ENCODE assay signal across 21 mouse cellular contexts in genomic region chr9:110419511-110420112, GRCm38 (mm10). TPM values are rescaled to one million over a fixed set of nuclear protein-coding genes. Genes with fewer than 3 reads are reported as not detected.
DNase-seq lines count a peak whose midpoint lies in the region; ATAC-seq and TF ChIP-seq lines count a peak whose summit lies in the region.
"Had no signal": no experiment of that assay in that cellular context is flagged by ENCODE, and none has a peak within 500 bp of the region (broad histone marks: within the 10 kb centered on the region; RNA-seq: fewer than 3 reads in every experiment).

Gene Ngp, plus strand, starts transcription at chr9:110419747.

- ATAC-seq in liver, postnatal 0 days, result peak; percentile 21; the same call in 1 of the 2 replicates
- ATAC-seq in midbrain, embryonic 13.5 days, result no peak
- ATAC-seq: forebrain, embryonic 16.5 days had no signal

- TF ChIP-seq EP300 in liver, postnatal 0 days (IDR thresholded peaks at IDR 0.05; ENCODE audit: low read depth), result 0 out of 2 replicates have a peak, but pooled peaks have one; percentile 36

- no peaks in the 10 kb centered on the region for H3K4me1 ChIP-seq in thymus, adult 2 months (replicated peaks; ENCODE audit: control insufficient read depth, insufficient read depth, low read length)
- H3K4me1 ChIP-seq in liver, postnatal 0 days (ENCODE audit: insufficient read depth), result peaks cover 5% of the 10 kb centered on the region
- H3K4me1 ChIP-seq in midbrain, embryonic 13.5 days (replicated peaks), result no peaks in the 10 kb centered on the region
- H3K4me1 ChIP-seq: hindbrain, embryonic 13.5 days; limb, embryonic 15.5 days had no signal

- no peaks in the 10 kb centered on the region for H3K27me3 ChIP-seq in thymus, adult 2 months (ENCODE audit: control insufficient read depth, insufficient read depth, low read length)
- H3K27me3 ChIP-seq in liver, postnatal 0 days (ENCODE audit: insufficient read depth, low read length), result no peaks in the 10 kb centered on the region
- no peaks in the 10 kb centered on the region for H3K27me3 ChIP-seq in midbrain, embryonic 13.5 days
- H3K27me3 ChIP-seq: hindbrain, embryonic 13.5 days; limb, embryonic 15.5 days had no signal

- TF ChIP-seq POLR2A in thymus, adult 2 months (IDR thresholded peaks at IDR 0.05; ENCODE audit: control insufficient read depth, extremely low read depth, insufficient read depth, low read length, poor library complexity), result no peak

- peak within 1 kb of the TSS; percentile 41 for H3K9ac ChIP-seq in liver, postnatal 0 days (replicated peaks)
- no peak within 1 kb of the TSS for H3K9ac ChIP-seq in midbrain, embryonic 13.5 days (replicated peaks)
- H3K9ac ChIP-seq: hindbrain, embryonic 13.5 days; limb, embryonic 15.5 days had no signal

- no peak within 1 kb of the TSS for H3K27ac ChIP-seq in thymus, adult 2 months (ENCODE audit: control insufficient read depth, insufficient read depth, low read length)
- peak within 1 kb of the TSS; percentile 78 for H3K27ac ChIP-seq in liver, postnatal 0 days (ENCODE audit: low read depth)
- H3K27ac ChIP-seq in midbrain, embryonic 13.5 days, result no peak within 1 kb of the TSS
- H3K27ac ChIP-seq: gastrocnemius, adult 2 months; hindbrain, embryonic 13.5 days; limb, embryonic 15.5 days had no signal

- DNase-seq in adrenal gland, postnatal 14 days, result no peak
- no peak for DNase-seq in adrenal gland, postnatal 25 days
- no peak for DNase-seq in thymus, adult 2 months
- DNase-seq in thymus, postnatal 25 days, result no peak
- no peak for DNase-seq in liver, postnatal 0 days
- DNase-seq in cerebellum, postnatal 25 days, result no peak
- DNase-seq in ovary, postnatal 36 days (ENCODE audit: low spot score), result no peak
- DNase-seq: cerebellum, adult 9-11 months; gastrocnemius, adult 2 months; layer of hippocampus, postnatal 36 days; lung, postnatal 14 days; right cerebral cortex, postnatal 4 days had no signal

- H3K9me3 ChIP-seq in liver, postnatal 0 days (ENCODE audit: low read length), result no peaks in the 10 kb centered on the region
- no peaks in the 10 kb centered on the region for H3K9me3 ChIP-seq in midbrain, embryonic 13.5 days
- H3K9me3 ChIP-seq: hindbrain, embryonic 13.5 days; limb, embryonic 15.5 days had no signal

- 96% methylated on average over 12 of the region's 12 CpGs for WGBS in thymus, adult 2 months
- 78% methylated on average over 12 of the region's 12 CpGs for WGBS in liver, postnatal 0 days (ENCODE audit: insufficient replicate concordance)
- 93% methylated on average over 12 of the region's 12 CpGs for WGBS in midbrain, embryonic 13.5 days

- no peak for TF ChIP-seq CTCF in thymus, adult 2 months (IDR thresholded peaks at IDR 0.05; ENCODE audit: borderline replicate concordance, control insufficient read depth, extremely low read depth, insufficient read depth, low read length, poor library complexity)
- TF ChIP-seq CTCF in liver, postnatal 0 days (IDR thresholded peaks at IDR 0.05; ENCODE audit: low read depth), result no peak

- no peak within 1 kb of the TSS for H3K4me2 ChIP-seq in liver, postnatal 0 days (ENCODE audit: low read depth, low read length)
- H3K4me2 ChIP-seq in midbrain, embryonic 13.5 days (replicated peaks), result no peak within 1 kb of the TSS
- H3K4me2 ChIP-seq: hindbrain, embryonic 13.5 days; limb, embryonic 15.5 days; midbrain, embryonic 11.5 days had no signal

- H3K36me3 ChIP-seq in thymus, adult 2 months (ENCODE audit: control insufficient read depth, insufficient read depth, low read length), result no peaks in the 10 kb centered on the region
- no peaks in the 10 kb centered on the region for H3K36me3 ChIP-seq in liver, postnatal 0 days (replicated peaks; ENCODE audit: insufficient read depth, low read length)
- H3K36me3 ChIP-seq in midbrain, embryonic 13.5 days, result no peaks in the 10 kb centered on the region
- H3K36me3 ChIP-seq: hindbrain, embryonic 13.5 days; limb, embryonic 15.5 days had no signal

- no peak within 1 kb of the TSS for H3K4me3 ChIP-seq in thymus, adult 2 months (ENCODE audit: control insufficient read depth, insufficient read depth, low read length)
- peak within 1 kb of the TSS; percentile 21 for H3K4me3 ChIP-seq in liver, postnatal 0 days (ENCODE audit: low read depth, low read length)
- no peak within 1 kb of the TSS for H3K4me3 ChIP-seq in midbrain, embryonic 13.5 days (replicated peaks)
- H3K4me3 ChIP-seq: erythroblast, embryonic 14.5 days; gastrocnemius, adult 2 months; hindbrain, embryonic 13.5 days; limb, embryonic 15.5 days had no signal

RNA-seq across cellular contexts. Expression of gene Ngp, which starts in this region (rescaled TPM):
- 3.0 and 10.4 TPM in 2 replicates for total RNA-seq in adrenal gland, postnatal 14 days (2021)
- not detected in 2 replicates for total RNA-seq in adrenal gland, postnatal 25 days (2021)
- polyA plus RNA-seq in thymus, adult 2 months (2012; rRNA removed), result 10.6 and 19.4 TPM in 2 replicates
- polyA plus RNA-seq in liver, postnatal 0 days (2015; fragmentation: Nextera tagmentation; extraction: Ambion mirVana), result 1,016 and 1,021 TPM in 2 replicates
- polyA plus RNA-seq in midbrain, embryonic 13.5 days (2015; fragmentation: Nextera tagmentation; extraction: Ambion mirVana), result 0.43 and 1.3 TPM in 2 replicates
- total RNA-seq: gastrocnemius, adult 2 months; layer of hippocampus, postnatal 36 days; left cerebral cortex, postnatal 25 days had no signal
- polyA plus RNA-seq: kidney, embryonic 14.5 days; large intestine, adult 2 months had no signal

Comparison
In these comparisons a context has a peak if more than half of its experiments do, and no peak if none do; other contexts are left out.
1. RNA of gene Ngp (polyA plus RNA-seq): 1,016 to 1,021 TPM in liver, postnatal 0 days; 10.6 to 19.4 TPM in thymus, adult 2 months and 0.43 to 1.3 TPM in midbrain, embryonic 13.5 days; every median in the first group is over 10 times any median in the second.